Mouse (Mus musculus): ENCODE results near the gene Slc2a4.

Gene Slc2a4

GRCm38 (mm10) chr11:69948066-69948762 lies at the start of gene Slc2a4:
TSS of gene Slc2a4 (minus strand) at chr11:69948188.
- peak; percentile 55 to 65 for DNase-seq (ENCODE audit: low read depth in 2 of 2, low spot score in 2 of 2)

- peak; percentile 66 to 71 for DNase-seq (ENCODE audit: low read depth in 2 of 2, low spot score in 2 of 2)
These were observed 49.1 kb upstream of the Slc2a4 start for GRCm38 (mm10) chr11:69997070-69997509.

GRCm38 (mm10) chr11:69996161-69997061 lies 48.4 kb upstream of the Slc2a4 start:
- DNase-seq (ENCODE audit: low read depth in 2 of 2, low spot score in 2 of 2): peak; percentile 32 to 44

GRCm38 (mm10) chr11:69995391-69995960 lies 47.5 kb upstream of the Slc2a4 start, which contains the start of gene Phf23:
TSS of gene Phf23 (plus strand) at chr11:69995777.
- DNase-seq (ENCODE audit: low read depth in 2 of 2, low spot score in 2 of 2): peak; percentile 96 to 97

- DNase-seq (ENCODE audit: low read depth in 2 of 2, low spot score in 2 of 2): no peak
These were observed 46.6 kb upstream of the Slc2a4 start for GRCm38 (mm10) chr11:69994401-69995090.

- no peak for DNase-seq (ENCODE audit: low read depth in 2 of 2, low spot score in 2 of 2)
These were observed 44.9 kb upstream of the Slc2a4 start for GRCm38 (mm10) chr11:69992932-69993331.

GRCm38 (mm10) chr11:69992396-69992795 lies 44.4 kb upstream of the Slc2a4 start:
- DNase-seq (ENCODE audit: low read depth in 2 of 2, low spot score in 2 of 2): no peak

- DNase-seq (ENCODE audit: low read depth in 2 of 2, low spot score in 2 of 2): no peak
These were observed 43.7 kb upstream of the Slc2a4 start for GRCm38 (mm10) chr11:69991711-69992110.

GRCm38 (mm10) chr11:69990850-69991691 lies 43.1 kb upstream of the Slc2a4 start, which contains the start of gene Gabarap:
TSS of gene Gabarap (plus strand) at chr11:69991143.
- DNase-seq (ENCODE audit: low read depth in 2 of 2, low spot score in 2 of 2): peak; percentile 89 to 95

GRCm38 (mm10) chr11:69989949-69990348 lies 42.0 kb upstream of the Slc2a4 start:
- no peak for DNase-seq (ENCODE audit: low read depth in 2 of 2, low spot score in 2 of 2)

- no peak for DNase-seq (ENCODE audit: low read depth in 2 of 2, low spot score in 2 of 2)
These were observed 36.4 kb upstream of the Slc2a4 start for GRCm38 (mm10) chr11:69984431-69984830.

- no peak for DNase-seq (ENCODE audit: low read depth in 2 of 2, low spot score in 2 of 2)
These were observed 35.4 kb upstream of the Slc2a4 start for GRCm38 (mm10) chr11:69983377-69983776.

GRCm38 (mm10) chr11:69982877-69983276 lies 34.9 kb upstream of the Slc2a4 start:
- no peak for DNase-seq (ENCODE audit: low read depth in 2 of 2, low spot score in 2 of 2)

- no peak for DNase-seq (ENCODE audit: low read depth in 2 of 2, low spot score in 2 of 2)
These were observed 34.2 kb upstream of the Slc2a4 start, which contains the start of gene Elp5 for GRCm38 (mm10) chr11:69982225-69982624. TSS of gene Elp5 (minus strand) at chr11:69982517.

- DNase-seq (ENCODE audit: low read depth in 2 of 2, low spot score in 2 of 2): no peak
These were observed 33.3 kb upstream of the Slc2a4 start, which contains the start of gene Ctdnep1 for GRCm38 (mm10) chr11:69981141-69981762. TSS of gene Ctdnep1 (plus strand) at chr11:69981156.

GRCm38 (mm10) chr11:69980196-69981140 lies 32.5 kb upstream of the Slc2a4 start:
- DNase-seq (ENCODE audit: low read depth in 2 of 2, low spot score in 2 of 2): peak; percentile 77 to 90

GRCm38 (mm10) chr11:69979827-69980195 lies 31.8 kb upstream of the Slc2a4 start:
- no peak for DNase-seq (ENCODE audit: low read depth in 2 of 2, low spot score in 2 of 2)

- no peak for DNase-seq (ENCODE audit: low read depth in 2 of 2, low spot score in 2 of 2)
These were observed 28.3 kb upstream of the Slc2a4 start for GRCm38 (mm10) chr11:69976271-69976670.
